Mouse (Mus musculus): ENCODE measurements around the gene Nedd9. TPM values are rescaled to one million over a fixed set of nuclear protein-coding genes. Genes with fewer than 3 reads are reported as not detected.

Nedd9 gene
- polyA plus RNA-seq, 1 experiment from 2014 or later: 19.3 TPM

DNA sequence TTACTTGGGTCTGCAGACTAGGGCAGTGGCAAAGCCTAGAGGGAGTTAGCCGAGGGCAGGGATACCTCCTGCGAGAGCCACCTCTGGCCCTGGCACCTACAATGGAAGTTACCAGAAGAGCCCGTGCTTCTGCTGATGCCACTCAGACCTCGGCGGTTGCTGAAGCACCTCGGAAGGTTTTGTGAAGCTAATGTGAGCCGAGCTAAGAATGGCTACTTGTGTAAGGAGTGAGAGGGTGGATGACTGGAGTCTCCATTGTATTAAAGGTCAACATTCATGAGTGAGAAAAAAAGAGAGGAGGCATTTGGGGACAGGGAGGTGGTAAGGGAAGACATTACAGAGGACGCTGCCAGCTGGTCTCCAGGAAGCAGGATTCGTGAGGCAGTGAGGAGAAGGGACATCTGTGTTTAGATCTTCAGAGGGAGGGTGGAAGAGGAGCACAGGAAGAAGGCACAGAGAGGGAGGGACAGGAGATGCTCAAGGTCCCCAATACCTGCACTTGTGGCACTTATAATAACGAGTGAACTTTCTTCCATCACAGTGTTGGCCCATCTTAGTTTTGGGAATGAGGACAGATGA is 78.7 kb downstream of the Nedd9 start:
- no peak overlapping the region for H3K9ac ChIP-seq
- H3K27ac ChIP-seq (replicated peaks): no peak overlapping the region
- no peaks in the 10 kb centered on the region for H3K9me3 ChIP-seq
- no peak overlapping the region for H3K4me2 ChIP-seq
- no peak for ATAC-seq (ENCODE audit: extremely low read depth, insufficient number of reproducible peaks, low FRiP score, low TSS enrichment)
- H3K4me3 ChIP-seq: no peak overlapping the region
- H3K36me3 ChIP-seq: no peaks in the 10 kb centered on the region
- no peaks in the 10 kb centered on the region for H3K27me3 ChIP-seq (replicated peaks)
- 81% methylated on average over 10 of the region's 10 CpGs for WGBS
- H3K4me1 ChIP-seq: no peaks in the 10 kb centered on the region

DNA sequence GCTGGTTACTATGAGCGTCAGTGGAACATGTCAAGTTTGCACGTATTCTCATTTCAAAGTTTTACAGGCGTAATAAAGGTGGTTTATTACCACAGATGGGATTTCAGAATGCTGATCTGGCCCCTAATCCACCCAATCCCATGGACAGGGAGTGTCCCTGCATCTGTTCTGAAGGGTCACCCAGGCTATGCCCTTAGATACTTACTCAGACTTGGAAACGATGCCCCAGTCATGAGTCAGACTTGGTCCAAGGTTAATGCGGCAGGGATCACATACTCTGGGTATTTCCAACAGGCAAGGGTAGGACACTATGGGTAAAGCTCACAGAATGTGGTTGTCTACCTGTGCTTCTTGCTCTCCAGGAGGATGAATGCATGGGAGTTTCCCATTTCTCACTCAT is 82.2 kb downstream of the Nedd9 start:
- 85% methylated on average over 5 of the region's 5 CpGs for WGBS
- no peaks in the 10 kb centered on the region for H3K9me3 ChIP-seq
- no peak overlapping the region for H3K27ac ChIP-seq (replicated peaks)
- no peak overlapping the region for H3K9ac ChIP-seq
- H3K4me3 ChIP-seq: no peak overlapping the region
- no peaks in the 10 kb centered on the region for H3K36me3 ChIP-seq
- no peaks in the 10 kb centered on the region for H3K27me3 ChIP-seq (replicated peaks)
- H3K4me1 ChIP-seq: 0 out of 2 replicates have a peak, but pooled peaks cover 5% of the 10 kb centered on the region
- no peak overlapping the region for H3K4me2 ChIP-seq
- ATAC-seq (ENCODE audit: extremely low read depth, insufficient number of reproducible peaks, low FRiP score, low TSS enrichment): no peak

- 0 out of 2 replicates have a peak, but pooled peaks cover 5% of the 10 kb centered on the region for H3K4me1 ChIP-seq
- H3K27me3 ChIP-seq (replicated peaks): no peaks in the 10 kb centered on the region
- no peak overlapping the region for H3K4me3 ChIP-seq
- no peak overlapping the region for H3K9ac ChIP-seq
- WGBS: 77% methylated on average over 6 of the region's 6 CpGs
- H3K27ac ChIP-seq (replicated peaks): no peak overlapping the region
- no peak for ATAC-seq (ENCODE audit: extremely low read depth, insufficient number of reproducible peaks, low FRiP score, low TSS enrichment)
- H3K4me2 ChIP-seq: no peak overlapping the region
- H3K36me3 ChIP-seq: no peaks in the 10 kb centered on the region
- H3K9me3 ChIP-seq: no peaks in the 10 kb centered on the region
Observed at GRCm38 (mm10) chr13:41403838-41404237, 83.3 kb downstream of the Nedd9 start.

DNA sequence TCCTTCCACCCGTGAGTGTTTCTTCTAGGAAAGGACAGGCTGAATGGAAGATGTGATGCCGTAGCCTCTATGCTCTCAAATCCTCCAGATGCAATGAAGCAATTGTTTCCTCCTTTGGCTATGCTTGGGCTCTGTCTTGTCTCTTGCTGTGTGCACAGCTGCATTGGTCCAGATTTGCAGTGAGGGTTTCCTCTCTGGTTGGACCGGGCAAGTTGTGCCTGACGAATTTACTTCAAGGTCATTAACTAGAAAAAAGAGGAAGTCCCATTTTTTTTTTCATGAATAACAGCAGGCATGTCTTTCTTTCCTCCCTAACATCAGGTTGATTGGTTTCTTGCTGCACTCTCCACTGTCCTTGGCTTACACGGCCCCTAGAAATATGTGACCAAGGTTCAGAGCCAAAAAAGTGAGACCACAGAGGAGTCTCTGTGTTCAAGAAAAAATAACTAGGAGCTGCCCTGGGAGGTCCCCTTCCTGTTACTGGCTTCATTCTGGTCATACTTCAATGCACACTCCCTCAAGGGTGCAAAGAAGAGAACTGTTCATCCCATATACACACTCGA is 84.6 kb downstream of the Nedd9 start:
- no peaks in the 10 kb centered on the region for H3K27me3 ChIP-seq (replicated peaks)
- H3K9ac ChIP-seq: no peak overlapping the region
- H3K9me3 ChIP-seq: no peaks in the 10 kb centered on the region
- no peak overlapping the region for H3K4me2 ChIP-seq
- no peak for ATAC-seq (ENCODE audit: extremely low read depth, insufficient number of reproducible peaks, low FRiP score, low TSS enrichment)
- H3K4me1 ChIP-seq: 0 out of 2 replicates have a peak, but pooled peaks cover 5% of the 10 kb centered on the region
- H3K36me3 ChIP-seq: no peaks in the 10 kb centered on the region
- H3K4me3 ChIP-seq: no peak overlapping the region
- H3K27ac ChIP-seq (replicated peaks): no peak overlapping the region
- 62% methylated on average over 6 of the region's 6 CpGs for WGBS

DNA sequence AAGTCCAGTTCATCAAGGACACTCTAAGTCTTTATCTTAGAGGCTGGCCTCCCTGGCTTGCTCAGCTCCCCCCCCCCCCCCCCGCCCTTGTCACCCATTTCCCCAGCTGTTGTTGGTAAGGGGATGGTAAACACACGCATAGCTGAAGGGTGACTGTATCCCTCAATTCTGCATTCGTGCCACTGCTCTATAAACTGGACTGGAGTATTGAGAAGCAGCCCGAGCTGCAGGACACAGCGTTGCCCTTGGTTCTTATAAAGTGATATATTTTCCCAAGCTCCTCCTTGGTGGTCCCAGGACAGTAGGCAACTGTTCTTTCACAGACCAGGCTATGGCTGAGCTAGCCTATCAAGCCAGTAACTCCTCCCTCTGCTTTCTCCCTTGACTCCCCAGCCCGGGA is 85.4 kb downstream of the Nedd9 start:
- Histone ChIP-seq H3K4me3 (no peak overlapping the region), H3K27ac (replicated peaks) (no peak overlapping the region), H3K4me2 (no peak overlapping the region), H3K36me3 (no peaks in the 10 kb centered on the region), H3K27me3 (replicated peaks) (no peaks in the 10 kb centered on the region), H3K4me1 (0 out of 2 replicates have a peak, but pooled peaks cover 5% of the 10 kb centered on the region), H3K9ac (no peak overlapping the region), H3K9me3 (no peaks in the 10 kb centered on the region)
- 80% methylated on average over 5 of the region's 6 CpGs for WGBS
- no peak for ATAC-seq (ENCODE audit: extremely low read depth, insufficient number of reproducible peaks, low FRiP score, low TSS enrichment)

GRCm38 (mm10) chr13:41400289-41400688 is 86.9 kb downstream of the Nedd9 start:
- H3K4me3 ChIP-seq: no peak overlapping the region
- no peaks in the 10 kb centered on the region for H3K27me3 ChIP-seq (replicated peaks)
- H3K27ac ChIP-seq (replicated peaks): no peak overlapping the region
- no peak overlapping the region for H3K9ac ChIP-seq
- WGBS: 64% methylated on average over 3 of the region's 3 CpGs
- H3K9me3 ChIP-seq: no peaks in the 10 kb centered on the region
- no peaks in the 10 kb centered on the region for H3K36me3 ChIP-seq
- ATAC-seq (ENCODE audit: extremely low read depth, insufficient number of reproducible peaks, low FRiP score, low TSS enrichment): no peak
- H3K4me2 ChIP-seq: no peak overlapping the region
- H3K4me1 ChIP-seq: 0 out of 2 replicates have a peak, but pooled peaks cover 5% of the 10 kb centered on the region

DNA sequence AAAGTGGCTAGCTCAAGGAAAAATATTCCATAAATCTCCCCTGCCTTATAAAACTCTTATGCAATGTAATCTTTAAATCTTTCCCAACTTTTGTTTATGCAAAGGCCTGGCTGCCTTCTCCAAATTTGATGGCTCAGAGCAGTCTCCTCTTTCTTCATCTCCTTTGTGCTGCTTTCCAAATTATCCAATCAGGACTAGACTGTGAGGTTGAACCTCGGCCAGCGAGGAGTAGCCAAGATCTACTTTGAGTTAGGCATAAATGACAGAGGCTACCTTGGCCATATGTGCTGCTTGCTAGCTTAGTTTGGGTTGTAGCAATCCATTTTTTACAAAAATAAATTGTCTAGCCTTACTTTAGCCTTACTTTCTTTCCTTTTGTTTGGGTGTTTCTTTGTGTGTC is 95.0 kb downstream of the Nedd9 start:
- Histone ChIP-seq H3K4me2 (no peak overlapping the region), H3K27ac (replicated peaks) (no peak overlapping the region), H3K4me3 (no peak overlapping the region), H3K9me3 (no peaks in the 10 kb centered on the region), H3K27me3 (replicated peaks) (no peaks in the 10 kb centered on the region), H3K4me1 (no peaks in the 10 kb centered on the region), H3K36me3 (no peaks in the 10 kb centered on the region), H3K9ac (no peak overlapping the region)
- ATAC-seq (ENCODE audit: extremely low read depth, insufficient number of reproducible peaks, low FRiP score, low TSS enrichment): no peak
- 83% methylated on average over 2 of the region's 2 CpGs for WGBS

- WGBS: 79% methylated on average over 2 of the region's 2 CpGs
- Histone ChIP-seq H3K9me3 (no peaks in the 10 kb centered on the region), H3K4me3 (no peak overlapping the region), H3K4me1 (no peaks in the 10 kb centered on the region), H3K36me3 (no peaks in the 10 kb centered on the region), H3K9ac (no peak overlapping the region), H3K4me2 (no peak overlapping the region), H3K27ac (replicated peaks) (no peak overlapping the region), H3K27me3 (replicated peaks) (no peaks in the 10 kb centered on the region)
- no peak for ATAC-seq (ENCODE audit: extremely low read depth, insufficient number of reproducible peaks, low FRiP score, low TSS enrichment)
Observed at GRCm38 (mm10) chr13:41390698-41391097, 96.5 kb downstream of the Nedd9 start.

- WGBS: 37% methylated on average over 4 of the region's 4 CpGs
- Histone ChIP-seq H3K4me1 (no peaks in the 10 kb centered on the region), H3K9ac (no peak overlapping the region), H3K27ac (replicated peaks) (no peak overlapping the region; the same call in 1 of the 2 replicates), H3K36me3 (no peaks in the 10 kb centered on the region), H3K9me3 (no peaks in the 10 kb centered on the region), H3K4me2 (no peak overlapping the region), H3K27me3 (replicated peaks) (no peaks in the 10 kb centered on the region), H3K4me3 (no peak overlapping the region)
- ATAC-seq (ENCODE audit: extremely low read depth, insufficient number of reproducible peaks, low FRiP score, low TSS enrichment): no peak
Observed at GRCm38 (mm10) chr13:41386581-41386980, 100.6 kb downstream of the Nedd9 start.

DNA sequence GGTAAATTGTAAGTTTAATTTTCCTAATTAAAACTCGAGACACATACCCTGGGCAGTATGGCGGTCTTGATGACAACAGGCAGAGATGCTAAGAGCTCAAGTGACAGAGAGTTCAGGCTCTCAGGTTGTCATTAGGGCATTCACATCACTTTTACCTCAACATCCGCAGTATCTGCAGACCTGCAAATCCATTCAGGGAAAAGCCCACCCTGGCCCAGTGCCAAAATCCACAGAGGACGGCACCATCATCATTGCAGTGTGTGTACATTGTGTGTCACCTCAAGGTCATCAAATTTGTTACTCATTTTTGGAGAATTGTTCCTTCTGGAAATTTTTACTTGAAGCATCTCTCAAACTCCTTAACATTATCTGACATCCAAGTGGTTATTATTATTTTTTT is 102.3 kb downstream of the Nedd9 start:
- WGBS: 59% methylated on average over 4 of the region's 4 CpGs
- no peak for ATAC-seq (ENCODE audit: extremely low read depth, insufficient number of reproducible peaks, low FRiP score, low TSS enrichment)

GRCm38 (mm10) chr13:41382635-41383034 is 104.5 kb downstream of the Nedd9 start:
- no peak overlapping the region for H3K4me2 ChIP-seq
- no peaks in the 10 kb centered on the region for H3K36me3 ChIP-seq
- no peaks in the 10 kb centered on the region; the same call in 1 of the 2 replicates for H3K4me1 ChIP-seq
- no peak overlapping the region for H3K27ac ChIP-seq (replicated peaks)
- no peak overlapping the region for H3K4me3 ChIP-seq
- H3K27me3 ChIP-seq (replicated peaks): peaks cover 8% of the 10 kb centered on the region
- H3K9me3 ChIP-seq: no peaks in the 10 kb centered on the region
- ATAC-seq (ENCODE audit: extremely low read depth, insufficient number of reproducible peaks, low FRiP score, low TSS enrichment): no peak
- no peak overlapping the region for H3K9ac ChIP-seq

More for the DNA sequence above, 102.3 kb downstream of the Nedd9 start:
- Histone ChIP-seq H3K4me3 (no peak overlapping the region), H3K27ac (replicated peaks) (no peak overlapping the region), H3K9ac (no peak overlapping the region), H3K9me3 (no peaks in the 10 kb centered on the region), H3K27me3 (replicated peaks) (no peaks in the 10 kb centered on the region; the same call in 1 of the 2 replicates), H3K4me2 (no peak overlapping the region), H3K4me1 (no peaks in the 10 kb centered on the region), H3K36me3 (no peaks in the 10 kb centered on the region)

All from heart, embryonic 13.5 days (tissue).